Mouse (Mus musculus) cerebellum, adult 2 months (tissue): ENCODE measurements around the gene Olig2. TPM values are rescaled to one million over a fixed set of nuclear protein-coding genes. Genes with fewer than 3 reads are reported as not detected.
"Not testable (repeated sequence)": the region's sequence is repeated elsewhere in the genome, so short reads cannot be mapped to it uniquely, and the experiment has no call there.

Experiments used
- DNase-seq, 2 experiments: peaks; one replicate each; pipeline ENCODE4 v3.0.0; 2021
- H3K27ac ChIP-seq: fragments of 200-500 bp; 2 replicates; pipeline ENCODE4 v1.5.1; 2012; ENCODE audit warnings: low read length, control low read depth, inconsistent platforms; ENCODE audit not compliant: insufficient read depth
- H3K27me3 ChIP-seq: fragments of 200-500 bp; 2 replicates; pipeline ENCODE4 v1.6.1; 2012; ENCODE audit warnings: inconsistent platforms, mild to moderate bottlenecking, low read length, moderate library complexity; ENCODE audit not compliant: control insufficient read depth, insufficient read depth
- H3K4me1 ChIP-seq: fragments of 200-500 bp; 2 replicates; pipeline ENCODE4 v1.6.1; 2011; ENCODE audit warnings: low read length; ENCODE audit not compliant: control insufficient read depth, insufficient read depth
- H3K4me3 ChIP-seq: fragments of 200-500 bp; replicated peaks from 2 replicates; pipeline ENCODE3; 2011; ENCODE audit warnings: mild to moderate bottlenecking, low read depth, low read length, control low read depth; ENCODE audit not compliant: insufficient read depth
- CTCF ChIP-seq: fragments of 200-500 bp; IDR thresholded peaks from 2 replicates; pipeline ENCODE4 v1.5.1; 2011; ENCODE audit warnings: low read depth, mild to moderate bottlenecking, control low read depth, low read length, moderate library complexity, borderline replicate concordance; ENCODE audit not compliant: insufficient read depth
- POLR2A ChIP-seq: fragments of 200-500 bp; IDR thresholded peaks from 2 replicates; pipeline ENCODE4 v1.6.1; 2011; ENCODE audit warnings: low read length, control low read depth, borderline replicate concordance; ENCODE audit not compliant: insufficient read depth
- WGBS: fragments of 180-500 bp; shearing (Covaris S2); methylation state at CpG from one replicate; pipeline ENCODE4 v1.1.7; 2018; 5-methylcytosine and 5-hydroxymethylcytosine counted together
- polyA plus RNA-seq: library from polyadenylated mRNA; depleted of rRNA; stranded (reverse); fragments of >200 nt; gene quantifications from 2 replicates; pipeline ENCODE4 v1.2.3, GENCODE M21; 2012

Gene Olig2
- polyA plus RNA-seq, 1 experiment = 34.8 TPM

DNA sequence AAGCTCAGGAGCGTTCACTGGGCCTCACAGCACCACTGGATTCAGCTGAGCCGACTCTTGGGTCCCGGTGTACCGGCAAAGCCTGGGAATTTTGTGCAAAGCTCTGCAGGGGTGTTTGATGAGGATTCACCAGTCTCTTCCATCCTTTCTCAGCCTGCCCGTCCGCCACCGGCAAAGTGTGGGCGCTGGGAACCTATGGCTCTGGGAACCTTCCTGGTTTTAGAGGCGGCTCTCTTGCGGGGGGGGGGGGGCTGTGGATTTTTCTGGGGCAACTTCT lies 3.8 kb downstream of the Olig2 start:
- no peak for TF ChIP-seq CTCF
- TF ChIP-seq POLR2A = no peak
- DNase-seq = no peak
- Histone ChIP-seq H3K4me1 (no peaks in the 10 kb centered on the region), H3K27ac (no peak overlapping the region), H3K4me3 (no peak overlapping the region), H3K27me3 (peaks cover 9% of the 10 kb centered on the region; the same call in 1 of the 2 replicates)
- WGBS = 16% methylated on average over 10 of the region's 10 CpGs

DNA sequence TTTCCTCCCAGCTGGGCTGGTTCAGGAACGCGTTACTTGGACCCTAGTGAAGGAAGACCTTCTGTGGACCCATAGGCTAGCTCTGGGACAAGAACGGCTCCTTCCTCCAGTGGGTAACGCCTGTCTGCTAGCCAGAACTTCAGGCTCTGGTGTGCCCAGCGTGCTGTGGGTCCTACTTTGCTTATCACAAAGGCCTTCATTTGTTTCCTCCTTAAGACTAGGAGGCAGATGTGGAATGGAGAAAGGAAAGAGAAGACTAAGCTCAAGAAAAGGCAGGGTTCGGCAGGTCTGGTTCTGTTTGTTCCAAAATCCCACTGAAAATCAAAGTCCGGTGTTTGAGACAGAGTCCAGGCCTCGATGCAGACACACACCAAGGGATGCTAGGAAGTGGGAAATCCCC lies 4.4 kb downstream of the Olig2 start:
- Histone ChIP-seq H3K4me1 (no peaks in the 10 kb centered on the region), H3K4me3 (no peak overlapping the region), H3K27ac (no peak overlapping the region), H3K27me3 (peaks cover 8% of the 10 kb centered on the region; the same call in 1 of the 2 replicates)
- DNase-seq = no peak
- TF ChIP-seq CTCF (no peak), POLR2A (no peak)
- WGBS = 41% methylated on average over 8 of the region's 8 CpGs

DNA sequence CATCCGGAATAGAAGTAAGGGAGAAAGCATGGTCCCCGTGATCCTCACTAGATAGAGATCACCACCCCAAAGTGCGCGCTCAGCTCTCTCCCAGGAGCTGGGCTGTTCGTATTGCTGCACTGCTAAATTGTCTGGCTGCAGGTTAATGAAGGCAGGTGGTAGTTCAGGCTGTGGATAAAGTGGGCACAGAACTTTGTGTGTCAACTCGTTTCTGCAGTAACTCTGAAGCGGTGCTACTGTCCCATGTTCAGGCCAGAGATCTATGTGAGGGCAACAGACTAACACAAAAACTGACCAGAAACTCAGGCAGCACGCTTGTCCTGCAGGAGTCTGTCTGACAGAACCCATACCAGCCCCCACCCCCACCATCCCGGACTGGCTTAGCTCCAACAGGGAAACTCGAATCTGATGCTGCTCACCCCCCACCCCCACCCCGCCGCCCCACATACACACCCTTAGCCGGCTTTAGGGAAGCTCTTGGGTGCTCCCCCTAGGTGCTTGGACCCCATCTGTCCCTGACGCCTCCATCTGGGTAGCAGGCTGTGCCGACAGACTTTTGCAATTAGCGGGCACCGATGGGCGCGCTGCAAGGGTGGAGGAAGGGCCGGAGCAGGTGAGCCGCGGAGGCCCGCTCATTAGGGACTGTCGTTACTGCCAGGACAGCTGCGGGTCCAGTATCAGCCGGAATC lies 6.7 kb downstream of the Olig2 start:
- DNase-seq = no peak
- H3K27me3 ChIP-seq = peaks cover 3% of the 10 kb centered on the region; the same call in 1 of the 2 replicates
- H3K4me3 ChIP-seq = no peak overlapping the region
- 6% methylated on average over 26 of the region's 26 CpGs for WGBS
- no peaks in the 10 kb centered on the region for H3K4me1 ChIP-seq
- no peak overlapping the region for H3K27ac ChIP-seq
- no peak for TF ChIP-seq CTCF
- no peak for TF ChIP-seq POLR2A

DNA sequence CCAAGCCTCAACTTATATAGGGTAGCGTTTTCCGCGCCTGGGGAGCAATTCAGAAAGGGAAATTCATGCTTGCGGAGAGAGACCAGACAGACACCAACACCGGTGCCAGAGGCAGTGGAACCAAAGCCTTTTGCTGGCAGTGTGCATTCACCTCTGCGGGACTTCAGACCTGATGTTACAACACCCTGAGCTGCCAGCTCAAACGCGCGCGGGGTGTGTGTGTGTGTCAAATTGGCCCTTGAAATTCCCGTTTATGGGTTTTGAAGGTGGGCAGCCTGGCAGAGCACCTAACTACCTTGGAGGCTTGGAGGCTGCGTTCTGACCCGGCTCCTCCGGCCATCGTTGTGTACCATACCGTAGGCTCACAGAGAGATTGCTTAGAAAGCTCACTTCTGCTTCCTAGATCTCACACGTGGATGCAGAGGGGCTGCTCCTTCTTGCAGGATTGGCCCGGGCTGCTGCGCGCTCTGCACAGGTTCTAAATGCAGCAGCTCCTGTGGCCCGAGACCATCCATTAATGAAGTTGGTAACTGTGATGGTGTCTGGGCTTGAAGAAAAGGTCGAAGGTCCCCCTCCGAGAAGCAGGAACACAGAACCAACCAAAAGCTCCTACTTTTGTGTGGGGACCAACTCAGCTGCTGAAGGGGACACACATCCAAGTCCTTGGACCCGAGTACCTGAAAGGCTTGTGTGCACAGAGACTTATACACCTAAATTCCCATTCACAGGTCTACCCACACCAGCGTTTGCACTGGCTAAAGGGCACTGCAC lies 7.4 kb downstream of the Olig2 start:
- 9% methylated on average over 25 of the region's 25 CpGs for WGBS
- no peak overlapping the region for H3K27ac ChIP-seq

DNA sequence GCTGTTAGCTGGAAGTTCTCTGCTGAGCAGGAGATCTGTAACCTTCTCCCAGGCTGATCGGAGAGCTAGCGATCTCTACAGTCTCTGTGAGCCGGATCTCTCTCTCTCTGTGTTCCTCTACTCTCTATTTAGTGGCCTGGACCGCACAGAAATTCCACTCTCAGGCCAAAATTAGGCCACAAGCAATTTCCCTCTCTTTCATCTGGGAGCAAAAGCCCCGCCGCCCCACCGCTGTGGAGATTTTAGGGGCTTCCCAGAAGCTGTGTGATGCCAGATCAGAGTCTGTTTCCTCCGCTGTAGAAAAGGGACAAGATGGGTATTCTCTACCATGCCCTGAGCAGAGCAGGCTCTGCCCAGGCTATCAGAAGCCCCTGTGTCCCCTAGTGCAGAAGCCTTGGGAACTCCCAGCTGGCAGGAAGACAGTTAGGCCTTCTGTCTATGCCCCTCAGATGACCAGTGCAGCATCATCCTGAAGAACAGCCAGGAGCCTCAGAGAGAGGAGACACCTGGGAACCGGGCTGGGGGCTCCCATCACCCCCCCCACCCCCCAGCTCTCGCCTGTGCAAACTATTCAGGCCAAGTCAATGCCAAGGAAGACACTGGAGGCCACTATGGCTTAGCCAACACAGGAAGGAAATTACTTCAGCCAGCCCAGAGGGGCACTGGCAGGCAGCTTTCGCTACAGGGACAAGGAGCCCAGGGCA lies 8.1 kb downstream of the Olig2 start:
- WGBS = 25% methylated on average over 11 of the region's 11 CpGs
- no peak overlapping the region for H3K4me3 ChIP-seq
- peaks cover 3% of the 10 kb centered on the region; the same call in 1 of the 2 replicates for H3K27me3 ChIP-seq
- no peak for TF ChIP-seq POLR2A
- no peak for TF ChIP-seq CTCF
- H3K27ac ChIP-seq = no peak overlapping the region
- no peaks in the 10 kb centered on the region for H3K4me1 ChIP-seq
- no peak for DNase-seq

More for the DNA sequence above, 7.4 kb downstream of the Olig2 start:
- no peaks in the 10 kb centered on the region for H3K4me1 ChIP-seq
- no peak for DNase-seq
- peaks cover 3% of the 10 kb centered on the region; the same call in 1 of the 2 replicates for H3K27me3 ChIP-seq
- TF ChIP-seq CTCF = no peak
- TF ChIP-seq POLR2A = no peak
- no peak overlapping the region for H3K4me3 ChIP-seq

DNA sequence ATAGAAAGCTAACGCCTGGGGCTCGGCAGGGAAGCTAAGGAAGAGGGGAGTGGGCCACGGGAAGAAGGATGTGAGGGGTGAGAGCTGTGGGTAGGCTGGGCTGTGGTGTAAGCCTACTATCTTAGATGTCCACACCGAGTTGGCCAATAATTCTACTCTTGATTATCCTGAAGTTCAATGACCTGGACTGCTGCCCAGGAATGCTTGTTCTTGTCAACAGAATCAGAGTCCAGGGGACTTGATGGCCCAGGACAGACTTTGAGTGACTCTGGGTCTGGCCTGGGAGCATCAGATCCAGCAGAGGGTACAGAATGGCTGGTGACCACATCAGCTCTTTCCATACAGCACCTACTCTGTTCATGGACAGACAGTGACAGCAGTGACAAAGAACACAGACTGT lies 13.8 kb downstream of the Olig2 start:
- no peak for DNase-seq
- no peak overlapping the region for H3K27ac ChIP-seq
- no peaks in the 10 kb centered on the region for H3K4me1 ChIP-seq
- H3K4me3 ChIP-seq = no peak overlapping the region
- H3K27me3 ChIP-seq = no peaks in the 10 kb centered on the region; the same call in 1 of the 2 replicates
- TF ChIP-seq CTCF = no peak
- TF ChIP-seq POLR2A = no peak
- WGBS = 51% methylated on average over 4 of the region's 4 CpGs

DNA sequence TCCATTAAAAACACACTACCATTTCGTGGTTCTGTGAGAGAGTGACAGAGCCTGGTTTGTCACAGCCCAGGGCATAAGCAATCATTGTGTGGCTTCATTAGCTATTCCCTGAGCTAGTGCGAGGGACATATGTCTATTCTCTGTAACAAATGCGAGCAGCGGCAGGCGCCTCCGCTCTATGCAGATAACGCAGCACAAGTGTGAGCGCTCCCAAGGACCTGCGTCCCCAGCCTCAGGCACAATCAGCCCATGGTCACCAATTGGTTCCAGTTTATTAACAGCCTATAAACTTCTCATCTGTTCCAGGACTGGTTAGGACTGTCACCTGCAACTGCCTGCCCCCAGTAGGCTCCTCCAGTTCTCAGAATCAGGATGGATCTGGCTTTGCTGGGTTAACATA lies 21.0 kb downstream of the Olig2 start:
- TF ChIP-seq POLR2A = no peak
- TF ChIP-seq CTCF = no peak
- WGBS = 49% methylated on average over 9 of the region's 9 CpGs
- DNase-seq = no peak
- no peak overlapping the region for H3K4me3 ChIP-seq
- H3K27ac ChIP-seq = no peak overlapping the region
- H3K4me1 ChIP-seq = no peaks in the 10 kb centered on the region
- H3K27me3 ChIP-seq = no peaks in the 10 kb centered on the region

DNA sequence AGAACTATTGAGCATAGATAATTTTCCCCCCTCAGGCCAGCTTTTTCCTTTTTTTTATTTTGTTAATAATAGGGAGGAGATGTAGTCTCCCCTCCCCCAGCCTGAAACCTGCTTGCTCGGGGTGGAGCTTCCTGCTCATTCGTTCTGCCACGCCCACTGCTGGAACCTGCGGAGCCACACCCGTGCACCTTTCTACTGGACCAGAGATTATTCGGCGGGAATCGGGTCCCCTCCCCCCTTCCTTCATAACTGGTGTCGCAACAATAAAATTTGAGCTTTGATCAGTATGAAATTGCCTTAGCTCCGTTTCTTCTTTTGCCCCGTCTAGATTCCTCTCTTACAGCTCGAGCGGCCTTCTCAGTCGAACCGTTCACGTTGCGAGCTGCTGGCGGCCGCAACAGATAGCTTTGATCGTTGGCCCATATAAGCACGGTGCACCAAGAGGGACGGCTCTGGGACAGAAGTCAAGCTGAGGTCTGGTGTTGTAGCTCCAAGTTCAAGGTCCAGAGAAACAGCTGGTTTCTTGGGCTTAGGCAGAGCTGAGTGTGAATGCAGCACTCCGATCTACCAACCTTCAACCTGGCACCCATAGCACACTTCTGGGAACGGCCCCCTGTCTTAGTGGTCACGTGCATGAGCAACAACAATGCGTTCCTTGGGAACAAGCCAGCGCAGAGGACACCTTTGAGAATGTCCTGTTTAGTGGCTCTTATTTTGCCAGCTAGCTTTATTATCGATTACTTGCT lies 30.3 kb downstream of the Olig2 start:
- H3K27me3 ChIP-seq, H3K4me1 ChIP-seq, H3K4me3 ChIP-seq, DNase-seq, H3K27ac ChIP-seq: not testable (repeated sequence)
- WGBS = 16% methylated on average over 21 of the region's 28 CpGs
